Mouse (Mus musculus) heart, embryonic 16.5 days (tissue): ENCODE results near the gene Fbxo2. TPM values are rescaled to one million over a fixed set of nuclear protein-coding genes. Genes with fewer than 3 reads are reported as not detected.
"Not testable (repeated sequence)": the region's sequence is repeated elsewhere in the genome, so short reads cannot be mapped to it uniquely, and the experiment has no call there.

Experiments
- ATAC-seq: fragments of 200-750 bp; cut with Nextera tagmentation; replicated peaks from 2 replicates; pipeline ENCODE4 v1.8.0; 2017; ENCODE audit warnings: moderate number of reproducible peaks; ENCODE audit not compliant: insufficient read depth, low FRiP score; ENCODE audit errors: extremely low read depth
- H3K27ac ChIP-seq: fragments of 300-500 bp; sonication (generic); 2 replicates; pipeline ENCODE4 v1.5.1; 2014; ENCODE audit warnings: mild to moderate bottlenecking, low read length, control low read depth, moderate library complexity
- H3K27me3 ChIP-seq: fragments of 300-500 bp; sonication (generic); 2 replicates; pipeline ENCODE4 v1.6.1; 2014; ENCODE audit warnings: low read length, mixed read lengths; ENCODE audit not compliant: control insufficient read depth, insufficient read depth
- H3K36me3 ChIP-seq: fragments of 300-500 bp; sonication (generic); 2 replicates; pipeline ENCODE4 v1.6.1; 2014; ENCODE audit not compliant: control insufficient read depth, insufficient read depth
- H3K4me1 ChIP-seq: fragments of 300-500 bp; sonication (generic); 2 replicates; pipeline ENCODE4 v1.6.1; 2014; ENCODE audit warnings: low read length, mixed read lengths; ENCODE audit not compliant: control insufficient read depth, insufficient read depth
- H3K4me2 ChIP-seq: fragments of 300-500 bp; sonication (generic); 2 replicates; pipeline ENCODE4 v1.6.1; 2014; ENCODE audit warnings: low read depth, mild to moderate bottlenecking, control low read depth, low read length
- H3K4me3 ChIP-seq: fragments of 300-500 bp; sonication (generic); 2 replicates; pipeline ENCODE4 v1.5.1; 2014; ENCODE audit warnings: mild to moderate bottlenecking, control low read depth, low read length
- H3K9ac ChIP-seq: fragments of 300-500 bp; sonication (generic); 2 replicates; pipeline ENCODE4 v1.6.1; 2014; ENCODE audit warnings: low read length, control low read depth
- H3K9me3 ChIP-seq: fragments of 300-500 bp; sonication (generic); replicated peaks from 2 replicates; pipeline ENCODE4 v1.6.1; 2016; ENCODE audit warnings: low read length; ENCODE audit not compliant: control insufficient read depth
- WGBS: fragments of 180-500 bp; shearing (Covaris S2); extraction: QIAGEN DNeasy Blood & Tissue Kit; methylation state at CpG from one replicate; pipeline ENCODE4 v1.1.7; 2014; 5-methylcytosine and 5-hydroxymethylcytosine counted together
- polyA plus RNA-seq: library from polyadenylated mRNA; unstranded; fragments of >200 nt; fragmentation: Nextera tagmentation; extraction: Ambion mirVana; gene quantifications from 2 replicates; pipeline ENCODE4 v1.2.1, GENCODE M21; 2015

Fbxo2 gene
- 0.60 and 1.0 TPM in 2 replicates for polyA plus RNA-seq

DNA sequence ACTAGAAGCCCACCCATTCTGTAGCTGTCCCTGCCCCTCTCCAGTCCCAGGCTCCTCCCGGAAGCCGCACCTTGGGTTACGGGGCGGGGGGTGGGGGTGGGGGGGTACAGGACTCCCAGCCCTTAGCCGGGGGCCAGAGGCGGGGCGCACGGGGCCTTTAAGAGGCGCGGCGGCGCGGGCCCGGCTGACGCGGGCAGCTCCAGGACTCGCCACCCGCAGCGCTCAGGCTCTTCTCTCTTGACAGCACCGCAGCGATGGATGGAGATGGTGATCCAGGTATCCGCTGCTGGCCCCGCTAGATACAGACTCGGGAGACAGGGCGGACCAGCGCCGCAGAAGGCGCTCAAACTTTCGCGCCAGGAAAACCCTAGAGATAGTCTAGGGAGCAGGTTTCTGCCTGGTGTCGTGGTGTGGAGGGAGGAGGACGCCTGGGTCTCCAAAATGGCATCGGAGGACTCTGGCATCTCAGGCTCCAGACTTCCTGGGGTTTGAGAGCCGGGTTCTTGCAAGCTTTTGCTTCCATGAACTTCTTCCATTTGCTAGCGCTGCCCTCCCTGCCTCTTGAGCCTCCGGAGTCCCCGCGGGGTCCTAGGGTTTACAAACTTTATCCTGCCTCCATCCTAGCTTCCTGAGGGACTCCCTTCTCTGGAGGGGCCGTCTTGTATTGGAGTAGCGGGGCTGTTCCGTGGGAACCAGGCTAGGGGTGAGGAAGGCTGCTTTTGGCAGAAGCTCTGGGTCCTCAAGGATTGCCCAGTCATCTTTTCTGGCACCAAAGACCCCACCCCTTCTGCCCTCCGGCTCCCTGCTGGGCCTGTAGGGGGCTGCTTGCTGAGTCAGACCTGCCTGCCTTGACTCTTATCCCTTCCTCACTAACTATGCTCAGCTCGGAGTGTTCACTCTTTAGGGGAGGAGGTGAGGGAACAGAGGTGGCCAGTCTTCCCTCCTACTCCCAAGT lies at the start of gene Fbxo2, which contains the start of gene Fbxo44:
Gene Fbxo2, plus strand, starts transcription at position 186 of the 955 bp plus-strand sequence.
Gene Fbxo44, minus strand, starts transcription at position 47 of the 955 bp plus-strand sequence.
- WGBS = under 1% methylated on average over 43 of the region's 43 CpGs
- ATAC-seq = peak; percentile 45; the same call in 1 of the 2 replicates
- peaks cover 49% of the 10 kb centered on the region for H3K27me3 ChIP-seq
- peaks cover 20% of the 10 kb centered on the region; the same call in 1 of the 2 replicates for H3K4me1 ChIP-seq
- peaks cover 8% of the 10 kb centered on the region; the same call in 1 of the 2 replicates for H3K36me3 ChIP-seq
- H3K4me2 ChIP-seq = peak within 1 kb of the TSS; percentile 89
- H3K27ac ChIP-seq = peak within 1 kb of the TSS; percentile 70
- peak within 1 kb of the TSS; percentile 80 for H3K9ac ChIP-seq
- no peaks in the 10 kb centered on the region for H3K9me3 ChIP-seq
- peak within 1 kb of the TSS; percentile 80 for H3K4me3 ChIP-seq

DNA sequence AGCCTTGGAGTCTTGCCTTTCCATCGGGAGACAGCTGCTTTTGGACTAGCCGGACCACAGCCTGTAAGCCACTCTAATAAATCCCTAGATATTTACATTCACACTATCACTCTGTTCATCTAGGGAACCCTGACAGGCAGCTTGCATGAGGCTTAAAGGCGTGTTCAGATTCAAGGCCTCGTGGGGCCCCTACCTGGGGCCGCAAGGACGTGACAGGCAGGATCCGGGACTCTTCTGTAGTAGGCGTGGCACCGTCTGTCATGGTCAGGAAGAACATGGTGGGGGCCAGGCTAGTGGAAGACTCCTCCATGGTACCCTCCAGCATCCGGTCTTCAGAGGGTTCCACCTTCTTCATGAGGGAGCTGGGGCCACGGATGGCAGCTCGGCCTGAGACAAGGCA lies 47.9 kb upstream of the Fbxo2 start:
- 74% methylated on average over 12 of the region's 12 CpGs for WGBS
- no peak overlapping the region for H3K4me2 ChIP-seq
- no peak overlapping the region for H3K27ac ChIP-seq
- H3K9me3 ChIP-seq = 0 out of 2 replicates have a peak, but pooled peaks cover 5% of the 10 kb centered on the region
- ATAC-seq = no peak
- no peak overlapping the region for H3K9ac ChIP-seq
- H3K27me3 ChIP-seq = peaks cover 4% of the 10 kb centered on the region; the same call in 1 of the 2 replicates
- no peaks in the 10 kb centered on the region; the same call in 1 of the 2 replicates for H3K4me1 ChIP-seq
- no peak overlapping the region for H3K4me3 ChIP-seq
- no peaks in the 10 kb centered on the region for H3K36me3 ChIP-seq

DNA sequence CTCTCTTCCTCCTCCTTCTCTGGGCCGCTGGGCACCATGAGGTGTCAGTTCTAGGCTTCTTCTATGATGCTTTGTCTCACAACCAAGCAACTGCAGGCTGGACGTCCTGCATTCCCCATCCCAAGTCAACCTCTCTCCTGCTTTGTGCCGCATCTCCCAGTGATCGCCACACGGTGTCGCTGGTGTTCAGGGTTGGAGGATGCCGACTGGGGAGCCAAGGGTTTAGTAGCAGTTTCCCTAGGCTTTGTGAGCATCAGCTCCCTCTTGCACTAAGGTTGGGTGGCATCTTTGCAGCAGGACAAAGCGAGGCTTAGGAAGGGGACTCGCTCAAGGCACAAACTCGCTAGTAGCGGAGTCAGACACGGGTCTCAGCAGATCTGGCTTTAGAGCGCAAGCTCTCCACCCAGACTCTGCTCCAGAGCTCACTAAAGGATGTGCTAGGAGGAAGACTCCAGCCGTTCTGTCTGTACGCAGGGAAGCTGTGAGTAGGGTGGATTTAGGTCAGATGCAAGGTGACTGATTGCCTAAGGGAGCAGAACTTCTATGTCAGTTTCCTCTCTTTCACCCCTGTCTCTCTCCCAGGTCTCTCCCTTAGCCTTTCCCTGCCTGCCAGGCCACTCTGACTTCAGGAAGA lies 45.5 kb upstream of the Fbxo2 start:
- H3K9ac ChIP-seq = no peak overlapping the region
- peak overlapping the region; percentile 10; the same call in 1 of the 2 replicates for H3K4me2 ChIP-seq
- 4% methylated on average over 15 of the region's 15 CpGs for WGBS
- H3K27me3 ChIP-seq = 0 out of 2 replicates have a peak, but pooled peaks cover 4% of the 10 kb centered on the region
- no peak overlapping the region for H3K4me3 ChIP-seq
- 0 out of 2 replicates have a peak, but pooled peaks cover 5% of the 10 kb centered on the region for H3K9me3 ChIP-seq
- H3K36me3 ChIP-seq = no peaks in the 10 kb centered on the region
- no peak overlapping the region for H3K27ac ChIP-seq
- H3K4me1 ChIP-seq = no peaks in the 10 kb centered on the region; the same call in 1 of the 2 replicates
- ATAC-seq = 0 out of 2 replicates have a peak, but pooled peaks have one; percentile 55

DNA sequence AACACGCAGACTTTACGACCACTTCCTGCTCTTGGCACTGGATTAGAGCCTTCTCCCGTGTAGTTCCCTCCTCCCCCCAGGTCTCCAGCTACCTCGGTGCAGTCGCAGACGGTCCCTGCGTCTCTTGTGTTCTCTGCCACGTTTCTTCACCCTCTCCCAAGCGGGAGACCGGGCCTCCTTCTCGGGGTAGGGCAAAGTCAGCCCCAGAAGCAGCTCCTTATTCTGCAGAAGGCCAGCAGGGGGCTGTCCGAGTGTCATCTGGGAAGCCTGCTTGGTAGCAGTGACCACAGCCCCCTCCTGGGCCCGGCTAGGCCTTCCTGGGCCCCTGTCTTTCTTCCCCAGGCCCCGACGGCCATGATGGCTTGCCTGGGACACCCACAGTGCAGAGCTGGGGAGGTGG lies 45.0 kb upstream of the Fbxo2 start:
- no peak for ATAC-seq
- no peak overlapping the region for H3K27ac ChIP-seq
- 5% methylated on average over 15 of the region's 15 CpGs for WGBS
- H3K4me1 ChIP-seq = no peaks in the 10 kb centered on the region; the same call in 1 of the 2 replicates
- H3K4me3 ChIP-seq = no peak overlapping the region
- no peak overlapping the region for H3K4me2 ChIP-seq
- H3K9ac ChIP-seq = no peak overlapping the region
- H3K9me3 ChIP-seq = 0 out of 2 replicates have a peak, but pooled peaks cover 5% of the 10 kb centered on the region
- H3K36me3 ChIP-seq = no peaks in the 10 kb centered on the region
- H3K27me3 ChIP-seq = 0 out of 2 replicates have a peak, but pooled peaks cover 4% of the 10 kb centered on the region

DNA sequence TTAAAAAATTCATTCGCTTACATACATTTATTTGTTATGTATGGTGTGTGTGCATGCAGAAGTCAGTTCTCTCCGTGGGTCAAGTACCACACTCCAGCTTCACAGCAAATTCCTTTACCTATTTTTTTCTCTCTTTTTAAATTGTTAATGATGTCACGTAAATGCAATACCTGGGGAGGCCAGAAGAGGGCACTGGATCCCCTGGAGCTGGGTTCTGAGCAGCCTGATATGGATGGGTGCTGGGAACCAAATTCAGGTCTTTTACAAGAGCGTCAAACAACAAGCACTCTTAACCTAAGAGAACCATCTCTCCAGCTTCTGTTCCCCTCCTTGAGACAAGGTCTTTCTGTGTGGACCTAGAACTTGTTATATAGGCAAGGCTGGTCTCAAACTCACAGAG lies 43.8 kb upstream of the Fbxo2 start:
- H3K27ac ChIP-seq = no peak overlapping the region
- WGBS = 73% methylated on average over 4 of the region's 4 CpGs
- H3K4me2 ChIP-seq = no peak overlapping the region
- H3K4me1 ChIP-seq = no peaks in the 10 kb centered on the region; the same call in 1 of the 2 replicates
- H3K9me3 ChIP-seq = 0 out of 2 replicates have a peak, but pooled peaks cover 5% of the 10 kb centered on the region
- H3K36me3 ChIP-seq = no peaks in the 10 kb centered on the region
- H3K4me3 ChIP-seq = no peak overlapping the region
- ATAC-seq = no peak
- no peak overlapping the region for H3K9ac ChIP-seq
- 0 out of 2 replicates have a peak, but pooled peaks cover 4% of the 10 kb centered on the region for H3K27me3 ChIP-seq

DNA sequence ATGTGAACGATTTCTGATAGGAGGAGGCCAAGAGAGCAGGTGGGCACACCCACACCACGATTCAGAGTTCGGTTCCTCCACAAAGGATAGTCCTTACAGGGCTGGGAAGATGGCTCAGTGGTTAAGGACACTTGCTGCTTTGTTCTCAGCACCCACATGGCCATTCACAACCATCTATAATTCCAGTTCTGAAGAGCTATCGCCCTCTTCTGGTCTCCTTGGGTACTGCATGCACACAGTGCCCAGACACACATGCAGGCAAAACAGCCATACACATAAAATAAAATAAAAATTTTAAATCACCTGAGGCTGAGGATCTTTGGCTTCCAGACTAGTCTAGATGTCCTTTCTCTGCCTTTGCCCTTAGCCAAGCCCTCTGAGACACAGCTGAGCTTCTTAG lies 43.0 kb upstream of the Fbxo2 start:
- Histone ChIP-seq H3K27me3 (0 out of 2 replicates have a peak, but pooled peaks cover 4% of the 10 kb centered on the region), H3K9me3 (0 out of 2 replicates have a peak, but pooled peaks cover 5% of the 10 kb centered on the region), H3K4me3 (no peak overlapping the region), H3K27ac (no peak overlapping the region), H3K9ac (no peak overlapping the region), H3K4me2 (no peak overlapping the region), H3K4me1 (no peaks in the 10 kb centered on the region; the same call in 1 of the 2 replicates), H3K36me3 (no peaks in the 10 kb centered on the region)
- no peak for ATAC-seq
- WGBS = 74% methylated on average over 4 of the region's 4 CpGs

DNA sequence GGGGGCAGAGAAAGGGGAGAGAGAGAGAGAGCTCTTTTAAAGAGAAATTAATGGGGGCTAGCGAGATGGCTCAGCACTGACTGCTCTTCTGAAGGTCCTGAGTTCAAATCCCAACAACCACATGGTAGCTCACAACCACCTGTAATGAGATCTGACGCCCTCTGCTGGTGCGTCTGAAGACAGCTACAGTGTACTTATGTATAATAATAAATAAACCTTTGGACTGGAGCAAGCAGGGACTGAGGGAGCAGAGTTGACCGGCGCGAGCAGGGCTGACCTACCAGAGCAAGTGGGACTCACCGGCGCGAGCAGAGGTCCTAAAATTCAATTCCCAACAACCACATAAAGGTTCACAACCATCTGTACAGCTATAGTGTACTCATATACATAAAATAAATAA lies 40.8 kb upstream of the Fbxo2 start:
- not testable (repeated sequence) for H3K4me2 ChIP-seq, H3K4me1 ChIP-seq, H3K36me3 ChIP-seq, H3K4me3 ChIP-seq, ATAC-seq, H3K9me3 ChIP-seq, H3K9ac ChIP-seq, H3K27ac ChIP-seq, H3K27me3 ChIP-seq
- 82% methylated on average over 9 of the region's 9 CpGs for WGBS

DNA sequence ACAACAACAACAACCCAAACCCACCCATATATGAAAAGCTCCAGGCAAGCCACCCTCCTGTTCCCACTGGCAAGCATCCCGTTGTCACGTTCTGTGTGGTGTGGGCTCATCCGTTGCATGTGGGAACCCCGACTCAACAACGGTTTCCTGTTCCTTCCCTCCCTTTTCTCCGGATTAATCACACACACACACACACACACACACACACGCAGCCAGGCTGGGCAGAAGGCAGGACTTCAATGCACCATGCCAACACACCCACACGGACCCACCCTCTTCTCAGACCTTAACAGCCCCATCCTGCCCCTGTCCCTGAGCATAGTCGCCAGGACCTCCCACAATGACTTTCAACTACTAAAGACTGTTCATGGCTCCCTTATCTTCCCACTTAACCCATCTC lies 39.9 kb upstream of the Fbxo2 start:
- no peak for ATAC-seq
- Histone ChIP-seq H3K36me3 (no peaks in the 10 kb centered on the region), H3K9ac (no peak overlapping the region), H3K27me3 (0 out of 2 replicates have a peak, but pooled peaks cover 2% of the 10 kb centered on the region), H3K4me2 (no peak overlapping the region), H3K4me1 (no peaks in the 10 kb centered on the region), H3K9me3 (0 out of 2 replicates have a peak, but pooled peaks cover 5% of the 10 kb centered on the region), H3K27ac (no peak overlapping the region), H3K4me3 (no peak overlapping the region)
- WGBS = 67% methylated on average over 9 of the region's 9 CpGs
